Mouse (Mus musculus) heart, adult 8-10 months (tissue): ENCODE data around the gene Atp6v1c2. TPM values are rescaled to one million over a fixed set of nuclear protein-coding genes. Genes with fewer than 3 reads are reported as not detected.

Experiments
- DNase-seq: peaks from one replicate; pipeline ENCODE4 v3.0.0; 2022; ENCODE audit warnings: low spot score
- microRNA-seq: library from miRNA; unstranded; fragments of <30 nt; microRNA quantifications from one replicate; pipeline ENCODE4 v1.2.0, GENCODE M21; 2022
- total RNA-seq, 4 experiments: library from RNA; stranded (reverse); gene quantifications; 2 replicates each; pipeline ENCODE4 v1.2.4; 2022

Gene Atp6v1c2
- total RNA-seq, 4 experiments from 2014 or later, result 0.29 TPM; not detected in 3

- DNase-seq, result no peak
Measured at GRCm38 (mm10) chr12:17261005-17261404, 68.2 kb downstream of the Atp6v1c2 start.

- no peak for DNase-seq
Measured at GRCm38 (mm10) chr12:17258431-17258830, 70.7 kb downstream of the Atp6v1c2 start.

- peak; percentile 46 for DNase-seq
Measured at GRCm38 (mm10) chr12:17256905-17257304, 72.3 kb downstream of the Atp6v1c2 start.

GRCm38 (mm10) chr12:17255602-17256001 is 73.6 kb downstream of the Atp6v1c2 start:
- no peak for DNase-seq

- peak; percentile 53 for DNase-seq
Measured at GRCm38 (mm10) chr12:17253069-17253468, 76.1 kb downstream of the Atp6v1c2 start.

GRCm38 (mm10) chr12:17250962-17251361 is 78.2 kb downstream of the Atp6v1c2 start:
- DNase-seq, result no peak

GRCm38 (mm10) chr12:17242041-17242440 is 87.1 kb downstream of the Atp6v1c2 start:
- no peak for DNase-seq

GRCm38 (mm10) chr12:17241614-17242013 is 87.5 kb downstream of the Atp6v1c2 start:
- no peak for DNase-seq

- no peak for DNase-seq
Measured at GRCm38 (mm10) chr12:17241016-17241415, 88.1 kb downstream of the Atp6v1c2 start.

GRCm38 (mm10) chr12:17239428-17239688 is 89.8 kb downstream of the Atp6v1c2 start:
- DNase-seq, result no peak

- DNase-seq, result no peak
Measured at GRCm38 (mm10) chr12:17238588-17239427, 90.4 kb downstream of the Atp6v1c2 start.

GRCm38 (mm10) chr12:17235535-17236313 is 93.4 kb downstream of the Atp6v1c2 start:
- no peak for DNase-seq

Small RNAs within 50 kb of the gene (microRNA-seq; reads per million reads assigned to microRNA genes)
- gene Mir3066, result 0.84 reads per million

Other genes with a start within 250 kb of the Atp6v1c2 start
- gene Kcnf1, start 152.5 kb downstream of the Atp6v1c2 start, total RNA-seq, result not detected
- gene Pdia6, start 62.8 kb downstream of the Atp6v1c2 start, total RNA-seq, result 100 to 1,000 TPM in 1 of 4 experiments, 10 to 100 TPM in 3; 84.8 to 109 (median 93.8) TPM
- 1 to 10 TPM; 7.1 to 8.4 (median 7.6) TPM for gene Nol10, start 19.1 kb upstream of the Atp6v1c2 start, total RNA-seq
- gene Odc1, start 215.4 kb upstream of the Atp6v1c2 start, total RNA-seq, result 10 to 100 TPM; 65.7 to 84.1 (median 79.2) TPM